Mouse (Mus musculus) liver, adult 2 months (tissue): ENCODE results near the gene Syngr1.

Source experiments
- CTCF ChIP-seq: fragments of 200-500 bp; IDR thresholded peaks from 2 replicates; pipeline ENCODE4 v1.5.1; 2011; ENCODE audit warnings: low read depth, low read length, control low read depth
- POLR2A ChIP-seq: fragments of 200-500 bp; IDR thresholded peaks from 2 replicates; pipeline ENCODE4 v1.6.1; 2011; ENCODE audit warnings: low read length, control low read depth; ENCODE audit not compliant: insufficient read depth; ENCODE audit errors: extremely low read depth

GRCm38 (mm10) chr15:80076338-80077136 lies 14.6 kb upstream of the Syngr1 start:
- TF ChIP-seq POLR2A (no peak), CTCF (peak; percentile 85)
